Mouse (Mus musculus): ENCODE measurements around the gene B3gnt7. TPM values are rescaled to one million over a fixed set of nuclear protein-coding genes. Genes with fewer than 3 reads are reported as not detected.

The B3gnt7 gene
- 10 to 100 TPM; 10.0 to 10.6 TPM for total RNA-seq (2021)

DNA sequence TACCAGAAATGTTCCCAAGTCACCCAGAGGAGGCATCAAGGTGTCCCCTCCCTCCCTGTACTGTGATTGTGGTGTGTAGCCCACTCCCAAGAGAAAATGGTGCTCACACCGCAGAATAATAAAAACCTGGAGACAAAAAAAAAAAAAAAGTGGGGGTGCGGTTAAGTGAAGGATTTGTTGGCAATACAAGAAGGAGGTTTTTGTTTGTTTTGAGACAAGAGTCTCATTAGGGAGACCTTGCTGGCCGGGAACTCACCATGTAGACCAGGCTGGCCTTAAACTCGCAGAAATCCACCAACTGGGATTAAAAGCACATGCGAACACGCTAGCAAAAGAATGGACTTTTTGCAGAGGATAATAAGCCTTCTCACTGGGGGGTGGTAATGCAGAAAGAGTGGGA is at the start of gene B3gnt7:
Gene B3gnt7, plus strand, starts transcription at position 301 of the 400 bp plus-strand sequence.
- no peak for DNase-seq
- intact Hi-C loops (cut with DNase I), result no loop called here

DNA sequence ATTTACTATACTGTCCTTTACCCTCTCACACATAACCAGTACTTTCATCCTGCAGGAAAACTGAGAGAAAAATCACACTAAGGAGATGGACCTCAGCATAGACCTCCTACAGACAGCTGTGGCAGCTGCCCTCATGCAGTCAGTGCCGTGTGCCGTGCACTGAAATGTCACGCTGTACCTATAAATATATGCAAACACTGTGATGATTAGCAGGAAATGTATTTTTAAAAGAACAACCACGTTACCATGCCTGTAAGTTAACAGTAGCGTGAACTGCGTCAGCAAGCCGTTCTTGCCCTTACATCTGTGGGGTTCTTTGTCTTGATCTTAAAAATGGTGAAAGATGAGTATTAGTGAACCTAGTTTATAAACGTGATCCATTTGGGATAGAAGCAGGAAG is 49.2 kb upstream of the B3gnt7 start:
- intact Hi-C loops (cut with DNase I), result no loop called here
- DNase-seq, result no peak

DNA sequence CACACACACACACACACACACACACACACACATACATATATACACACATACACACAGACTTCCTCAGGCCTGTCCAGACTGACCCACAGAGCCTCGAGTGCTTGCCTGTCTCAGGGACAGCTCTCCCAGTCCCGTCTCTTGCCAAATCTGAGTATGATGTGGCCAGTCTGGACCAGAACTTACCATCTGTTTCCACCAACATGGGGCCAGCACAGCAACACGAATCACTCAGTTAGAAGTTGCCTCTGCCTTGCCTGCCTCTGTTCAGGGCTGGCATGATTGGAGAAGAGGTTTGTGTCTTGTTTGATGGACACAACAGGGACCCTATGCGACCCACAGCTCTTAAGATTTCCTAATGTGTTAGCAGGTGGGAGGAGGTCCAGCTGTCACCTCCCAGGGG is 46.3 kb upstream of the B3gnt7 start:
- DNase-seq, result no peak
- intact Hi-C loops (cut with DNase I), result no loop called here

DNA sequence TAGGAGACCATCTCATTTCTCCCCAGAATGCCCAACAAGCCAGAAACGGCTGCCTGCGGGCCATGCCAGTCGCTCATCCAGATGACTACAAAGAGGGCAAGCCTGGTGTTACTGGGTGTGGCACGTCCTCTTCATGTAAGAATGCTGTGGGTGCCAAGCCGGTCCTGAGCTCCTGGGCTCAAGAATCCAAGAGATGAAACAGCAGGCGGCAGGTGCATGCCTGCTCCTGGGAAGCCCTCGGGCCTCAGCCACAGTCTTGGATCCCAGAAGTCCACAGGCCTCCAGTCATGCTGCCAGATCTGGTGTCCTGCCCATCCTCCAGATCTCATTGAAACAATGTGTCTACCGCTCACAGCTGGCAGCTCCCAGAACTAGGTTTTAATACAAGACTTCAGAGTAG is 45.4 kb upstream of the B3gnt7 start:
- intact Hi-C loops (cut with DNase I), result no loop called here
- no peak for DNase-seq

DNA sequence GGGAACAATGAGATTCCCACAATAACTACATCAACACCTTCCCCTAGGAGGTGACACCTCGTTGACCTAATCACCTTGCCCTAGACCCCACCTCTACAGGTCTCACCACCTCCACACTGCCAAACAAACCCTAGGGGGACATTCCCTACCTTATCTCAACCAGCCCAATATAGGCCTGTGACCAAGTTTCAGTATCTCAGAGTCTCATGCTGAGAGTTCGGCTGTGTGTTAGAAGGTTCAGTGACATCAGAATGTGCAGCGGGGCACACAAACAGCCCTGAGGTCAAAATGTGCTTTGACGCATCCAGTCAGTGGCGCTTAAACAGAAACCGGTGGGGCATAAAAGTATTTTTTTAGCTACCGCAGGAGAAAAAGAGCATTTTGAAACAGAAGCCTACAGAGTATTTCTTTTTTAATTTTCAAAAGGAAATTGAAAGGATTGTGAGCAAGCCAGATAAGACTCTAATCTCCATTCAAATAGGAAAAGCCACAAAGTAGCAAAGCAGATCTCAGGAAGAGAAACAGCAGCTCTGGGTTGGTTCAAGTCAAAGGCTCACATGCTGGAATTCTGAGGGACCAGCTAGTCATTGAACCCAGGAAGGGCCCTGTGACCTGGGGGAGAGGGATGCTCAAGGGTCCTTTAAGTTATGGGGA is 44.3 kb upstream of the B3gnt7 start:
- no peak for DNase-seq
- intact Hi-C loops (cut with DNase I), result no loop called here

DNA sequence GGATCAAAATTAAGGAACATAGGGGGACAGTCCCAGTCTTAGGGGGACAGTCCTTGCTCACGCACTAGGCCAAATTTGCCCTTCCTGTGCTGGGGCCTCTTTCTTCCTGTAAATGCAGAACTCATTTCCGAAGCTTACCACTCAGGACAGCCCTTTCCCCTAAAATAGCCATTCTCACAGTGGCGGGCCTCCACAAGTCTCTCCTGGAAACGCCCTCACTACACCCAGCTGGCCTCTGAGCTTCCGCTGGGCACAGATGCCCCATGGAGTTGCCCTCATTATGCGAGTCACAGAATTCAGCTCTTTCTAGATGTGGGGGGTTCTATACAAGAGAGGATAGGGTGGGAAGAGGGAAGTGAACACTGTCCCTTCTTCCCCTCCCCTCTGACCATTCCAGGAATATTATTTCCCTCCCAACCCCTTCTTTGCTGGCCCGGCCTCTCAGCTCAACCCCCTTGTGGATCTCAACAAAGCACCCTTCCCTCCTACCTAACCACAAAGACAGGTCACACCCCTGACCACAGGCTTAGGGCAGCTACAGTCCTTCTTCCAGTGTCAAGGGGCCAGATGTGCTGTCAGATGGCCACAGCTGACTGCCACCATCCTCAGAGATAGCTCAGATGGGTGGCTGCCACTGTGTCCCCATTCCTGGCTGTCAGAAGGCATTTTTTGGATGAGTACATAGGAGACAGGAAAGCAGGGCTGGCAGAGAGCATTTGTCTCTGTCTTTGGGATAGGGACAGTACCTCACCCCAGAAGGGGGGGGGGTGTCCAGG is 38.9 kb upstream of the B3gnt7 start:
- intact Hi-C loops (cut with DNase I), result no loop called here
- DNase-seq, result no peak

DNA sequence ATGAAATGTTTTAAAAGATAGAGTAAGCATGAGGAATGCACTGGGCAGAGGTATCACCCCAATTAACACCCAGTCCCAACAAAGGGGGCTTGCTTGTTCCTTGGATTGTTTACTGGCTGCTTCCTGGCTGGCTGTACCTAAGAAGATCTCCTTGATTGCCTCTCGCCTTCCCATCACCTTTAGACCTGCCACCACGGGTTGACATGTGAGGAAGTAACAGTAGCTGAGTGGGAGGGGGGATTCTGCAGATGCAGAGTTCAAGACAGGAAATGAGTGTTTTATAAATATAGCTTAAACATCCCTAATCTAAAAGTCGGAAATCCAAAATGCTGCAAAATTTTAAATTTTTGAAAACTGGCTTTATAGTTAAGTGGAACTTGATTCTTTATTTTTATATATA is 37.6 kb upstream of the B3gnt7 start:
- intact Hi-C loops (cut with DNase I), result no loop called here
- DNase-seq, result no peak

DNA sequence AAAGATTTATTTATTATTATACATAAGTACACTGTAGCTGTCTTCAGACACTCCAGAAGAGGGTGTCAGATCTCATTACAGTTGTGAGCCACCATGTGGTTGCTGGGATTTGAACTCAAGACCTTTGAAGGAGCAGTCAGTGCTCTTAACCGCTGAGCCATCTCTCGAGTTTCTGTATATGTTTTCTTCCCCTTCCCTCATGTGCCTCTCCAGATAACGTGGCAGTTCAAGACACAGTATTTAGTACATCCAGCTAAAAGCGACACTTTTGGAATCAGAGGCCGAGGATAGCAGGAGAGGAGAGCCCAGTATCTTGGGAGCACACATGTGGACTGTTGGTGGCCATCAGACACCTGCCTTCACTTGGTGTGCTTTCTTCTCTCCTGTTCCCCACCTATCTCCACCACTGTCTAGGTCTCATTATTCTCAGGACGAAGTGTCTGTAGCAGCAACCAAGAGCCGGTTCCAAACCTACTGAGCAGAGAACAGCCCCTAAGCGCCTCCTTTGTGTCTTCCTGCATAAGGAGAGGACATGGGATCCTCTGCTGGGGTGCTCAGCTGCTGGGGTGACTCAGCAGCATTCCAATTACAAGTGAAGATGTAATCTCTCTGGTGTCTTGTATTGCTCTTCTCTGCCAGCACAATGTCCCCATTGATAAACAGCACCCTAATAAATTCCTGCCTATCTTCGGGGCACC is 34.0 kb upstream of the B3gnt7 start:
- intact Hi-C loops (cut with DNase I), result no loop called here
- no peak for DNase-seq

DNA sequence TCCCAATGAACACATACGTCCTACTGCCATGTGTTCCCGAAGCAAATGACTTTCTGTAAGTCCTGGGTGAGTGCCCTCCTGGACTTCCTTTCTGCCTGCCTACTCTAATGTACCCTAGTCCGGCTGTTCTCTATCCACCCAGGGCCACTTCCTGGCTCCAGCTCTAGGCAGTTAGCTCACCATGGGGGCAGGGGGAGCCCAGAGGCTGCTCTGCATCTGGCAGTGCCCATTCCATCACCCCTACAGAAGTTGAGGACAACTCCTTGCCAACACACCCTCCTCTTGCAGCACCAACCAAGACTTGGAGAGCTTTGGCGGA is 33.5 kb upstream of the B3gnt7 start:
- DNase-seq, result no peak
- intact Hi-C loops (cut with DNase I), result no loop called here

DNA sequence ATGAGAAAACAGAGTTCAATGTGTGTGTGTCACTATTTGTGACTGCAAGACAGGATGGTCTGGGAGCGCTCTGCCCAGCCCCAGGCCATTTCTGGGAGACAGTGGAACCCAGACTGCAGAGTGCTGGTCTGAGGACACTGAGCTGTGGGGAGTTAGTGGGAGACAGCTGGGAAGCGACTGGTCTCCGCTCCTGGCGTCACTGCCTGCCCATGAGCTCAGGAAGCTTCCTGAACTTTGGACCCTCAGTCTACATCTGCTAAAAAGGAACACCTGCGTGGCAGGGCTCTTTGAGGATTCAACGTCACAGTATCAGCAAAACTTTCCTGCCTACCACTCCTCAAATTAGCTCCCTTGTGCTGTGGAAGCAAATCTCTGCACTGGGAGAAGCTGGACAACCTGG is 30.9 kb upstream of the B3gnt7 start:
- DNase-seq, result no peak
- intact Hi-C loops (cut with DNase I), result no loop called here

DNA sequence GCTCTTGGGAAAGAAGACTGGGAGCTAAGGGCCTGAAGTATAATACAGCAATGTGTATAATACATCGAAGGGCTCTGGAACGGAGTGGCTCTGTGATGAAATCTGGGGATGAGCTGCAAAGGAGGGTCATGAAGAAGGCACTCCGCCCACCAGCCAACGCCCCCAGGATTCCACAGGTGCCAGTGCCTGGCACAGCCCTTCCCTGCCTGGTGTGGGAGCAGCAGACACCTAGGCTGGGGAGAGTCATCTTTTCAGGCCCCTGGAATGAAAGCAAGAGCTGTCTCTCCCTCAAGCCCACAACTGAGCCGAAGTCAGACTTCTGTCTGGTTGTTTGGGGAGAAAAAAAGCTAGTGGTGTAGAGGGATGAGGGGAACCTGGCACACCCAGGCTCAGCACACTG is 25.6 kb upstream of the B3gnt7 start:
- intact Hi-C loops (cut with DNase I), result no loop called here
- DNase-seq, result no peak

DNA sequence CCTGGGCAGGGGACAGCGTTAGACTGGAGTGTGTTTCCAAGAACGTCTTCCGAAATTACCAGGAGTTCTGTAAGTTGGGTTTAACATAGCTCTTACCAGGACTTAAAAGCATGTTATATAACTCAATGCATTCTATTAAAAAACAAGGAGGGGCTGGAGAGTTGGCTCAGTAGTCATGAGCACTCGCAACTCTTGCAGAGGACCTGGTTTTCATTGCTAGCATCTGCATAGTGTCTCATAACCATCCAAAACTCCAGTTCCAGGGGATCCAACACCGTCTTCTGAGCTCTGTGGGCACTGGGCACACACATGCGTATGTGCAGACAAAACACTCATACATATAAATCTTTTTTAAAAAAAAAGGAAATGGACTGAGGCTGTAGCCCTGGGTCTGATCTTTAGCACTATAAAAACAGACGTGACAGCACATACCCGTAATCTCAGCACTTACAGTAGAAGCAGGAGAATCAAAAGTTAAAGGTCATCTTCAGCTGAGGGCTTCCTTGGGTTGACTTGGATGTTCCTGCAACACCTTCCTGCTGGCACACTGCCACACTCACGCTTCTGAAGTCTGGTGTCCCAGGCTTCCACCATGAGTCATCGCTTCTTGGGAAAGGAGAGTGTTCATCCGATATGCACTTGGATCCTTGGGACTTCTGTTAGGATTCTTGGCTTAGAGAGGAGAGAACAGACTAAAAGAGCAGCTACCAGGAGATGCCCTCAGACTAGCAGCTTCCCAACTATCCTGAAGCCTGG is 20.7 kb upstream of the B3gnt7 start:
- intact Hi-C loops (cut with DNase I), result no loop called here
- DNase-seq, result no peak

DNA sequence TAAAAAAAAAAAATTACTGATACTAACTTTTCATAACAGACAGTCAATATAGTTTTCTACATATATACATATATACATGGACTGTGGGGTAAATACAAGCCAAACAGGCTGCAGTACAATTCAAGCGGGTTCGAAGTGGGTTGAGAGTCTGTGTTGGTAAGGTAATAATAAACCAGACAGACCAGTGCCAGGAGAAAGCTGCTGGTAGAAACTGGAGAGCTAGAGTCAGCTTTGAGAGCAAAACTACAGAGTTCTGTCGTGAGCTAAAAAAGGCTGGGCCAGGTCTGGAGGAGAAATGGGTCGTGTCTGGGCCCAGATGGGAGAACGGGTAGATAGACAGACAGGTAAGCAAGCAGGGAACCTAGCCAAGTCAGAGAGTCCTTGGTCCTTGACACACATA is 18.5 kb upstream of the B3gnt7 start:
- intact Hi-C loops (cut with DNase I), result no loop called here
- no peak for DNase-seq

DNA sequence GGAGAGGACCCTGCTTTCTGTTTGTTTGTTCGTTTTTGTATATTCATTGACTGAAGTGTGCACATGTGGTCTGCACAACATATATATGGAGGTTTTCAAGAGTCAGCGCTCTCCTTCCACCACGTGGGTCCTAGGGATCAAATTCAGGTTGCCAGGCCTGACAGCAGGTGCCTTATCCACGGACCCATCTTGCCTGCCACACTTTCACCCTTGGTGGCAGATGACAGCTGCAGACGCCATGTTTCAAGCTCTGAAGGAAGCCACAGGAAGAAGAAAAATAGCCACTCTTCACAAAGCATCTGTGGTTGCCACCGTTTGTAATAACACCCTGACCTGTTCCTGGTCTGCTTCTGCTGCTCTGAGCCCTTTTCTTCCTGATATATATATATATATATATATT is 17.3 kb upstream of the B3gnt7 start:
- intact Hi-C loops (cut with DNase I), result no loop called here
- DNase-seq, result no peak

DNA sequence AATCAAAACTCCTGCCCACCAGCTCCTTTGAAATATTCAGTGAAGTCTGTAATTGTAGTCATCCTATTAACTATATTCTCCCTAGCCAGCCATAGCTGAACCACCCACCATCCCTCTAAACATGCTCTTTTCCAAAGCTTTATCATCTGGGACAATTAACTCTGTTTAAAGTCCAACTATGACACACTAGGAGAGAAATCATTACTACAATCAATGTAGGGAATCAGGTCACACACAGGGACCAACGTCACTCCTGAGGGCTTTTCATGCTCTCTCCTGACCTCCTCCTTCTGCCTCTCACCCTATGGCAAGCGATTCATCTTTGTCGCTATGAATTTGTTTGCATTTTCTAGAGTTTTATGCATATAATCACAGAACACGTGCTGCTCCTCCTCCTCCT is 15.2 kb upstream of the B3gnt7 start:
- DNase-seq, result no peak
- intact Hi-C loops (cut with DNase I), result no loop called here

DNA sequence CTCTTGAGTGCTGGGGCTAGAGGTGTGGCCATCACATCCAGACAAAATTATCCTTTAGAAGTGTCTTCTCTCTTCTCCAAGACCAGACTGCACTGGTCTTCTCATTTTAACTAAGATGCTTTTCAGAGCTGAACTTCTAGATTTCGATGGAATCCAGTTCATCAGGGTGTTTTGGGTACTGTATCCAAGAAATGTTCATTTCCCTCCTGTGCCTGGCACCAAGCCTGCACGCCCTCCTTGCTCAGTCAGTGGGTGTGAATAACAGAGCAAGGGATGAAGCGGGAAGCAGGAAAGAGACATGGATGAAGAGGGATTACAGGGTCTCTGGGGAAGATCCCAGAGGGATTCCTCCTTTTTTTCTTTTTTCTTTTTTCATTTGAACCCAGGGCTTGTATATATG is 12.2 kb upstream of the B3gnt7 start:
- intact Hi-C loops (cut with DNase I), result no loop called here
- DNase-seq, result no peak

DNA sequence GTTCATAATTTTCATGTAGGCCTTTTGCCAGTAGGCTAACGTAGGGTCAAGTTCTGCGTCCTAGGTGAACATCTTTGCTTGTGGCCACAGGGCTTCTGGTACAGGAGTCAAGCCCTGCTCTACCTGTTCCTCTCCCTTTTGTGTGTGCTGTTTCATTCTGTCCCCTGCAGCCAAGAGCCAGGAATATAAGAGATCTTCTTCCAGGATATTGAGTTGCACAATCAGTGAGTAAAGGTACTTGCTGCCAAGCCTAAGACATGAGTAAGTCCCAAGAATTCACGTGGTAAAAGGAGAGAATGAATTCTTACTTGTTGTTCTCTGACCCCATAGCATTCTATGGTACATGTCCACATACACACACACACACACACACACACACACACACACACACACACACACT is 9.5 kb upstream of the B3gnt7 start:
- DNase-seq, result no peak
- intact Hi-C loops (cut with DNase I), result no loop called here

DNA sequence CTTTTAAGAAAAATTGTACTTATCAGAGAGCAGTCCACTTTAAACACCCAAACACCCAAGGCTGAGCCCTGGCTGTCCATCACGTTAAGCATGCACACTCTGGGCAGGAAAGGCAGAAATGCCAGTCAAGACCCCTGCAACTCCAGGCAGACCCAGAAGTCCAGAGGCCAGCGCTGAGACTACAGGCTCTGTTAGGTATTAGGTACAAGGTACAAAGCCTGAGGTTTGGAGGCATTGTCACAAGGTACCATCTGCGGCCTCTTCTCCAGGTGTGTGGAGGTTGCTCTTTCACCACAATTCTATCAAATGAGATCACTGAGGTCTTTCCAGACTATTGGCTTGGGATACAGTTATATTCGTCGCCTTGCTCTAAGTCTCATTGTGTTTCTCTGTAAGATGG is 8.8 kb upstream of the B3gnt7 start:
- intact Hi-C loops (cut with DNase I), result no loop called here
- no peak for DNase-seq

DNA sequence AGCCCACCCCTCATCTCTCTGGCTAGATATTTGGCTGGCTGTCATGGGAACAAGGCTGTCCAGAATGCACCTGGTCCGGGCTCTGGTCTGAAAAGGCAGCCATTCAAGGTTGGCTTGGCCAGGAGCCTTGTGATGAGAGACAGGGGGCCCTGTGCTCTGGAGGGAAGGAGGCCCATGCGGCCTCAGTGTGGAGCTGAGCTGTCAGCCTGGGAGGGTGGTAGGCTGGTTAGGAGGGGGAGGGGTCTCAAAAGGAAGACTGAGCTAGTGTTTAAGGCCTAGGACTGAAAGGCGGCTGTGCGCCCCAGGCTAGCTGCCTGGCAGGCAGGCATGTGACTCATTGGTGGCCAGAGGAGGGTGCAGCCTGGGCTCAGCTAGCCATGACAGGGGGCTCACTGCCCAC is 8.2 kb upstream of the B3gnt7 start:
- DNase-seq, result no peak
- intact Hi-C loops (cut with DNase I), result no loop called here

DNA sequence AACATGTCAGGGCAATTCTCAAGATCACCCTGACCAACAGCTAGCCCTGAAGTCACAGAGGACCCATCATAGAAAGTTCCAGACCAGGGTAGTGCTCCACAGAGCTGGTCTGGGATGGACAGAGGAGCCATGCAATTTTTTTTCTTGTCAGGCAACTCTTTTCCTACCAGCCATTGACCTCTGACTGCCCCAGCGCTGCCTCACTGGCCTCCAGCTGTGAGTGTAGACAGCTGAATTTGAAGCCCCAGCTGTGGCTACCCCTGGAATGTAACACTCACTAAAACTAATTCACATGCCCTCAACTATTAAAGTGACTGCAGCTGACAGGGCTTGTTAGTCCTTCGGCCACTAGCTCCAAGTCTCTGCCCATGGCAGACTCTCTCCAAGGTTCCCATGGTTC is 2.5 kb upstream of the B3gnt7 start:
- intact Hi-C loops (cut with DNase I), result no loop called here
- DNase-seq, result no peak

DNA sequence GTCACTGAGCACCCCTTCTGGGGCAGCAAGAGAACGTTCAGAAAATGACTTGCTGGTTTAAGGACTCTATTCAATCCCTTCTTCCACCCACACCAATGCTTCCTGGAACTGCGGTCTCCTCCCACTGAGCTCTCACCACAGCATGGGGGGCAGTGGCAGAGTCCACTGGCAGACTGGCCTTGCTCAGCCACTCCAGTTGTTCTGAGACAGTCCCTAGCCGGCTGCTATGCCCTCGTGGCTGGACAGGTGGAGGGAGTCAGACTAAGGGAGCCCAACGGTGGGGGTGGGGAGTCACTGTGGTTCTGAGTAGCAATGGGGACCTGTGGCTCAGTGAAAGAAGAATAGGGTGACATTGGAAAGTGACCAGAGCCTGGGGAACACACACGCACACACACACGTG is 1.9 kb upstream of the B3gnt7 start:
- intact Hi-C loops (cut with DNase I), result no loop called here

More for the DNA sequence above, 1.9 kb upstream of the B3gnt7 start:
- no peak for DNase-seq

Measured in left cerebral cortex, postnatal 4 days (tissue).